ENCODE assay signal across 12 mouse cellular contexts in the genomic region with DNA sequence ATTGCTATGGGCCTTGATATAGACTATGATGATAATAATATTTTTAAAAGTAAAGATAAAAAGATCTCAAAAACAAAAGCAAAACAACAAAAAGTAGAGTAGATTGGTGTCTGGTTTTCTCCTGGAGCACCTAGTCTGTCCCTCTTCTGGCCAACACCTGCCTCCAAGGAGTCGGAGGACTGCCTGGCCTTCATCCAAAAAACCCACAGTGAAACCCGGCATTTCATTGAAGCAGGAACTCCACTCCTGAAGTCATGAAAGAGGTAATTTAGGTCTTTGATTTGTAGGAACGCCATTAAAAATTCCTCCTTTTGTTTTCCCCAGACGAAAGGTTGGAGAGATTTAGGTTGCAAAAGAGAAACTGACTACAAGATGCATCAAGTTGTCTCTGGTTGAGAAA. TPM values are rescaled to one million over a fixed set of nuclear protein-coding genes. Genes with fewer than 3 reads are reported as not detected.
DNase-seq lines count a peak whose midpoint lies in the region; ATAC-seq and TF ChIP-seq lines count a peak whose summit lies in the region.
"Had no signal": no experiment of that assay in that cellular context is flagged by ENCODE, and none has a peak within 500 bp of the region (broad histone marks: within the 10 kb centered on the region; RNA-seq: fewer than 3 reads in every experiment).

No protein-coding gene starts in this region.

- peak overlapping the region; percentile 28 for H3K4me2 ChIP-seq in heart, embryonic 15.5 days
- peak overlapping the region; percentile 25; the same call in 1 of the 2 replicates for H3K4me2 ChIP-seq in lung, postnatal 0 days (replicated peaks; ENCODE audit: low read depth, low read length)
- peak overlapping the region; percentile 21 for H3K4me2 ChIP-seq in neural tube, embryonic 13.5 days
- H3K4me2 ChIP-seq: embryonic facial prominence, embryonic 13.5 days; liver, embryonic 13.5 days had no signal

- peak overlapping the region; percentile 46; the same call in 1 of the 2 replicates for H3K27ac ChIP-seq in heart, embryonic 15.5 days
- no peak overlapping the region for H3K27ac ChIP-seq in lung, postnatal 0 days (ENCODE audit: low read length)
- H3K27ac ChIP-seq in neural tube, embryonic 13.5 days (replicated peaks), result no peak overlapping the region
- H3K27ac ChIP-seq: embryonic facial prominence, embryonic 13.5 days; liver, embryonic 13.5 days had no signal

- no peak overlapping the region for H3K9ac ChIP-seq in heart, embryonic 15.5 days
- H3K9ac ChIP-seq in lung, postnatal 0 days (replicated peaks; ENCODE audit: low read depth), result 0 out of 2 replicates have a peak overlapping the region, but pooled peaks have one; percentile 3
- no peak overlapping the region for H3K9ac ChIP-seq in neural tube, embryonic 13.5 days
- H3K9ac ChIP-seq: embryonic facial prominence, embryonic 13.5 days; liver, embryonic 13.5 days had no signal

- no peaks in the 10 kb centered on the region for H3K36me3 ChIP-seq in heart, embryonic 15.5 days
- H3K36me3 ChIP-seq in lung, postnatal 0 days (ENCODE audit: insufficient read depth, low read length), result no peaks in the 10 kb centered on the region
- no peaks in the 10 kb centered on the region for H3K36me3 ChIP-seq in neural tube, embryonic 13.5 days
- H3K36me3 ChIP-seq: embryonic facial prominence, embryonic 13.5 days; liver, embryonic 13.5 days had no signal

- peak; percentile 38 to 39 for DNase-seq in cerebellum, postnatal 10 days
- no peak for DNase-seq in cerebellum, adult 18-20 months
- DNase-seq in heart, adult 9 months (ENCODE audit: low spot score in 2 of 2), result no peak
- DNase-seq in lung, postnatal 0 days (ENCODE audit: low spot score), result peak; percentile 30
- no peak for DNase-seq in lung, adult 2 months
- no peak for DNase-seq in urinary bladder, postnatal 25 days (ENCODE audit: low spot score)
- DNase-seq: adrenal gland, adult 8-10 months; cerebellum, postnatal 36 days; liver, embryonic 13.5 days had no signal

- 35% methylated on average over 4 of the region's 4 CpGs for WGBS in heart, embryonic 15.5 days
- WGBS in lung, postnatal 0 days, result 18% methylated on average over 4 of the region's 4 CpGs
- 29% methylated on average over 4 of the region's 4 CpGs for WGBS in lung, adult 2 months
- 11% methylated on average over 4 of the region's 4 CpGs for WGBS in neural tube, embryonic 13.5 days

- H3K27me3 ChIP-seq in heart, embryonic 15.5 days, result no peaks in the 10 kb centered on the region
- H3K27me3 ChIP-seq in lung, postnatal 0 days (replicated peaks; ENCODE audit: insufficient read depth, low read length), result no peaks in the 10 kb centered on the region
- peaks cover 10% of the 10 kb centered on the region; the same call in 1 of the 2 replicates for H3K27me3 ChIP-seq in neural tube, embryonic 13.5 days
- H3K27me3 ChIP-seq: embryonic facial prominence, embryonic 13.5 days; liver, embryonic 13.5 days had no signal

- TF ChIP-seq CTCF in lung, postnatal 0 days (IDR thresholded peaks at IDR 0.05), result no peak
- TF ChIP-seq CTCF in lung, adult 2 months (IDR thresholded peaks at IDR 0.05; ENCODE audit: insufficient read depth, low read length), result no peak

- no peak for TF ChIP-seq EP300 in lung, postnatal 0 days (IDR thresholded peaks at IDR 0.05)

- no peak overlapping the region for H3K4me3 ChIP-seq in heart, embryonic 15.5 days
- no peak overlapping the region for H3K4me3 ChIP-seq in lung, postnatal 0 days (ENCODE audit: low read depth, low read length)
- no peak overlapping the region for H3K4me3 ChIP-seq in lung, adult 2 months (replicated peaks; ENCODE audit: extremely low read depth, low read depth, low read length)
- no peak overlapping the region for H3K4me3 ChIP-seq in neural tube, embryonic 13.5 days
- H3K4me3 ChIP-seq: embryonic facial prominence, embryonic 13.5 days; liver, embryonic 13.5 days had no signal

- H3K4me1 ChIP-seq in heart, embryonic 15.5 days (replicated peaks), result peaks cover 13% of the 10 kb centered on the region
- H3K4me1 ChIP-seq in lung, postnatal 0 days (ENCODE audit: insufficient read depth, low read depth, low read length), result peaks cover 4% of the 10 kb centered on the region; the same call in 1 of the 2 replicates
- peaks cover 5% of the 10 kb centered on the region for H3K4me1 ChIP-seq in lung, adult 2 months (ENCODE audit: control insufficient read depth, insufficient read depth, low read length)
- H3K4me1 ChIP-seq in neural tube, embryonic 13.5 days (replicated peaks), result peaks cover 13% of the 10 kb centered on the region

- no peak for TF ChIP-seq POLR2A in lung, adult 2 months (IDR thresholded peaks at IDR 0.05; ENCODE audit: borderline replicate concordance, extremely low read depth, low read depth, low read length)

- no peaks in the 10 kb centered on the region for H3K9me3 ChIP-seq in heart, embryonic 15.5 days (replicated peaks)
- no peaks in the 10 kb centered on the region for H3K9me3 ChIP-seq in lung, postnatal 0 days (ENCODE audit: low read length)
- no peaks in the 10 kb centered on the region for H3K9me3 ChIP-seq in neural tube, embryonic 13.5 days
- H3K9me3 ChIP-seq: embryonic facial prominence, embryonic 13.5 days; liver, embryonic 13.5 days had no signal

- no peak for ATAC-seq in heart, embryonic 15.5 days (replicated peaks; ENCODE audit: insufficient number of reproducible peaks, insufficient read depth, low FRiP score, low read depth)
- no peak for ATAC-seq in lung, postnatal 0 days
- peak; percentile 53; the same call in 1 of the 2 replicates for ATAC-seq in neural tube, embryonic 13.5 days (ENCODE audit: low read depth)

RNA-seq across cellular contexts. Expression of a gene that starts 8.9 kb away (rescaled TPM):
- 24.9 and 29.2 TPM in 2 replicates for polyA plus RNA-seq in heart, embryonic 15.5 days (2015; fragmentation: Nextera tagmentation; extraction: Ambion mirVana)
- 28.5 and 31.1 TPM in 2 replicates for polyA plus RNA-seq in lung, postnatal 0 days (2015; fragmentation: Nextera tagmentation; extraction: Ambion mirVana)
- polyA plus RNA-seq in lung, adult 2 months (2012; rRNA removed), result 11.7 and 14.6 TPM in 2 replicates
- polyA plus RNA-seq in neural tube, embryonic 13.5 days (2015; fragmentation: Nextera tagmentation; extraction: Ambion mirVana), result 48.6 and 55.8 TPM in 2 replicates

Comparison
In these comparisons a context has a peak if more than half of its experiments do, and no peak if none do; other contexts are left out.
1. DNase-seq: peak in cerebellum, postnatal 10 days (2 of 2) and lung, postnatal 0 days (single experiment); none in cerebellum, adult 18-20 months (0 of 2), heart, adult 9 months (0 of 2), lung, adult 2 months (single experiment) and urinary bladder, postnatal 25 days (single experiment).
2. Peak in every context shown above with its lines, with median percentiles within 50 percentile points of each other: H3K4me2 ChIP-seq.